In genomic region chr9:64060033-64060539, GRCm38 (mm10) we compare ENCODE assay signal across 8 mouse cellular contexts. TPM values are rescaled to one million over a fixed set of nuclear protein-coding genes. Genes with fewer than 3 reads are reported as not detected.
DNase-seq lines count a peak whose midpoint lies in the region; ATAC-seq lines count a peak whose summit lies in the region.

No protein-coding gene starts in this region.

- peak overlapping the region; percentile 48 for H3K4me2 ChIP-seq in hindbrain, embryonic 11.5 days (replicated peaks; ENCODE audit: low read depth, low read length)
- peak overlapping the region; percentile 47 for H3K4me2 ChIP-seq in midbrain, embryonic 14.5 days (ENCODE audit: low read length)

- peak overlapping the region; percentile 50 for H3K4me3 ChIP-seq in forebrain, embryonic 10.5 days
- H3K4me3 ChIP-seq in hindbrain, embryonic 11.5 days (ENCODE audit: low read depth, low read length): peak overlapping the region; percentile 19
- H3K4me3 ChIP-seq in midbrain, embryonic 14.5 days (replicated peaks; ENCODE audit: low read depth, low read length): peak overlapping the region; percentile 19; the same call in 1 of the 2 replicates

- H3K36me3 ChIP-seq in forebrain, embryonic 10.5 days (replicated peaks): no peaks in the 10 kb centered on the region
- H3K36me3 ChIP-seq in hindbrain, embryonic 11.5 days (ENCODE audit: control insufficient read depth, insufficient read depth, low read length): no peaks in the 10 kb centered on the region
- no peaks in the 10 kb centered on the region for H3K36me3 ChIP-seq in midbrain, embryonic 14.5 days (ENCODE audit: control insufficient read depth, insufficient read depth, low read length)

- H3K4me1 ChIP-seq in forebrain, embryonic 10.5 days: peaks cover 56% of the 10 kb centered on the region
- H3K4me1 ChIP-seq in hindbrain, embryonic 11.5 days (replicated peaks; ENCODE audit: control insufficient read depth, insufficient read depth, low read length): peaks cover 13% of the 10 kb centered on the region
- peaks cover 18% of the 10 kb centered on the region for H3K4me1 ChIP-seq in midbrain, embryonic 14.5 days (ENCODE audit: control insufficient read depth, insufficient read depth, low read length)

- 4% methylated on average over 30 of the region's 30 CpGs for WGBS in forebrain, embryonic 10.5 days
- 5% methylated on average over 30 of the region's 30 CpGs for WGBS in hindbrain, embryonic 11.5 days
- 3% methylated on average over 30 of the region's 30 CpGs for WGBS in midbrain, embryonic 14.5 days

- no peaks in the 10 kb centered on the region for H3K9me3 ChIP-seq in forebrain, embryonic 10.5 days
- no peaks in the 10 kb centered on the region for H3K9me3 ChIP-seq in hindbrain, embryonic 11.5 days (ENCODE audit: control insufficient read depth, low read length)
- no peaks in the 10 kb centered on the region for H3K9me3 ChIP-seq in midbrain, embryonic 14.5 days (ENCODE audit: control insufficient read depth, low read length)

- peak; percentile 35; the same call in 1 of the 2 replicates for ATAC-seq in hindbrain, embryonic 11.5 days (ENCODE audit: low FRiP score)
- ATAC-seq in midbrain, embryonic 14.5 days (ENCODE audit: low FRiP score, low TSS enrichment): no peak

- H3K9ac ChIP-seq in hindbrain, embryonic 11.5 days (ENCODE audit: low read depth, low read length): peak overlapping the region; percentile 41; the same call in 1 of the 2 replicates
- H3K9ac ChIP-seq in midbrain, embryonic 14.5 days (replicated peaks; ENCODE audit: low read length): peak overlapping the region; percentile 34; the same call in 1 of the 2 replicates

- peaks cover 41% of the 10 kb centered on the region for H3K27me3 ChIP-seq in forebrain, embryonic 10.5 days (ENCODE audit: poor library complexity, severe bottlenecking)
- peaks cover 3% of the 10 kb centered on the region; the same call in 1 of the 2 replicates for H3K27me3 ChIP-seq in hindbrain, embryonic 11.5 days (ENCODE audit: control insufficient read depth, insufficient read depth, low read length)
- H3K27me3 ChIP-seq in midbrain, embryonic 14.5 days (ENCODE audit: control insufficient read depth, insufficient read depth, low read length): peaks cover 5% of the 10 kb centered on the region

- H3K27ac ChIP-seq in forebrain, embryonic 10.5 days: peak overlapping the region; percentile 87
- H3K27ac ChIP-seq in hindbrain, embryonic 11.5 days (ENCODE audit: low read depth, low read length): no peak overlapping the region
- H3K27ac ChIP-seq in midbrain, embryonic 14.5 days (replicated peaks; ENCODE audit: low read depth, low read length): no peak overlapping the region

- DNase-seq in thymus, postnatal 14 days: peak; percentile 32
- DNase-seq in thymus, adult 18-20 months: no peak
- peak; percentile 48 for DNase-seq in forebrain, embryonic 10.5 days (ENCODE audit: extremely low spot score, low spot score)
- DNase-seq in hindbrain, embryonic 11.5 days (ENCODE audit: low spot score): peak; percentile 61
- DNase-seq in liver: peak; percentile 89
- peak; percentile 64 for DNase-seq in midbrain, embryonic 14.5 days
- DNase-seq in frontal cortex, adult 2 months (ENCODE audit: extremely low spot score in 1 of 2, low spot score in 1 of 2): no peak
- DNase-seq in right cerebral cortex, postnatal 4 days: no peak

RNA-seq across cellular contexts. Expression of gene Smad6, which starts 38.2 kb away (rescaled TPM):
- polyA plus RNA-seq in forebrain, embryonic 10.5 days (2016; fragmentation: Nextera tagmentation; extraction: Ambion mirVana): 3.6 and 3.7 TPM in 2 replicates
- polyA plus RNA-seq in hindbrain, embryonic 11.5 days (2014; fragmentation: Nextera tagmentation; extraction: Ambion mirVana): 5.5 and 7.1 TPM in 2 replicates
- polyA plus RNA-seq in midbrain, embryonic 14.5 days (2014; fragmentation: Nextera tagmentation; extraction: Ambion mirVana): 0.67 and 2.0 TPM in 2 replicates
- 3.1 TPM in 2 replicates for polyA plus RNA-seq in frontal cortex, adult 2 months (2012; rRNA removed)

RNA-seq across cellular contexts. Expression of gene Lctl, which starts 56.9 kb away (rescaled TPM):
- 0.11 TPM in 1 of 2 replicates, not detected in the other for polyA plus RNA-seq in forebrain, embryonic 10.5 days (2016; fragmentation: Nextera tagmentation; extraction: Ambion mirVana)
- polyA plus RNA-seq in hindbrain, embryonic 11.5 days (2014; fragmentation: Nextera tagmentation; extraction: Ambion mirVana): not detected in 2 replicates
- not detected in 2 replicates for polyA plus RNA-seq in midbrain, embryonic 14.5 days (2014; fragmentation: Nextera tagmentation; extraction: Ambion mirVana)
- polyA plus RNA-seq in frontal cortex, adult 2 months (2012; rRNA removed): 0.08 and 0.22 TPM in 2 replicates

Comparison
In these comparisons a context has a peak if more than half of its experiments do, and no peak if none do; other contexts are left out.
1. DNase-seq: peak in thymus, postnatal 14 days (single experiment), forebrain, embryonic 10.5 days (single experiment), hindbrain, embryonic 11.5 days (single experiment), liver (single experiment) and midbrain, embryonic 14.5 days (single experiment); none in thymus, adult 18-20 months (0 of 2), frontal cortex, adult 2 months (0 of 2) and right cerebral cortex, postnatal 4 days (single experiment).
2. Peak in every context shown above with its lines, with median percentiles within 50 percentile points of each other: H3K4me3 ChIP-seq.